Mouse (Mus musculus): Measurements from ENCODE around the gene Pold2. TPM values are rescaled to one million over a fixed set of nuclear protein-coding genes. Genes with fewer than 3 reads are reported as not detected.

Gene Pold2
- 101 and 105 TPM in 2 replicates for polyA plus RNA-seq (2014; fragmentation: Nextera tagmentation; extraction: Ambion mirVana)

DNA sequence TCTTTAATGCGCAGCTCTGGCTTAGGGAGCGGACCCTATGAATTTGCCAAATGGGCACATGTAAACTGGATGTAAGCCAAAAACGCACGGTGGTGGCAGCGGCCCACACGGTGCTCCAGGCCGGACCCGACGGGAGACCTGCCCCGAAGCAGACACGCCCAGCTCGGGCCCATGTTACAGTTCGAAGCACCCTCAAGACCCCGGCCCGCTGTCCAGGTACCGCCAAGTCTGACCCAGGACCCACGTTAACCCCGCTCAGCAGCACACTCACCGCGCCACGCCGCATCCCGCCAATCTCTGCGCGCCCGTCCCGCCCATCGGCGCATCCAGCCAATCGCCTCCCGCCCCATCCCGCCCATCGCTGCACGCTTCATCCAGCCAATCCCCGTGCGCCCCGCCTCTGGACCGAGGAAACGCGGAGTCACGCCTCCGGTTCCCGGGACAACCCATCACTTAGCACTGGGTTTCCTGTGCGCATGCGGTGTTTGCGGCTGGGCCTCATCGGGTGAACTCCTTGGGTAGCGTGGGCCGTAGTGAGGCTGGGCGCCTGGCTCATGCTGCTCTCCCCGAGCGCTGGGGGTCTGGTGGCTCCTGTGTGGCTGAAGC, at the start of gene Pold2:
Gene Pold2 (minus strand): TSS at position 372 of the 606 bp plus-strand sequence.
- Histone ChIP-seq H3K9ac (replicated peaks; ENCODE audit: low read length) (peak within 1 kb of the TSS; percentile 71), H3K27me3 (ENCODE audit: control insufficient read depth, insufficient read depth, low read length) (no peaks in the 10 kb centered on the region), H3K27ac (replicated peaks; ENCODE audit: low read depth, low read length) (peak within 1 kb of the TSS; percentile 78), H3K4me2 (ENCODE audit: low read depth, low read length) (peak within 1 kb of the TSS; percentile 65), H3K9me3 (replicated peaks; ENCODE audit: control insufficient read depth, low read length) (no peaks in the 10 kb centered on the region), H3K4me3 (ENCODE audit: low read depth, low read length) (peak within 1 kb of the TSS; percentile 63), H3K4me1 (ENCODE audit: control insufficient read depth, insufficient read depth, low read length) (peaks cover 5% of the 10 kb centered on the region; the same call in 1 of the 2 replicates), H3K36me3 (replicated peaks; ENCODE audit: control insufficient read depth, insufficient read depth, low read depth, low read length) (peaks cover 5% of the 10 kb centered on the region)
- DNase-seq (ENCODE audit: low spot score) (peak; percentile 99), ATAC-seq (replicated peaks; ENCODE audit: insufficient number of reproducible peaks, low FRiP score, low TSS enrichment, low read depth) (peak; percentile 98)
- WGBS: under 1% methylated on average over 52 of the region's 52 CpGs

- ATAC-seq (replicated peaks; ENCODE audit: insufficient number of reproducible peaks, low FRiP score, low TSS enrichment, low read depth) (no peak), DNase-seq (ENCODE audit: low spot score) (no peak)
- 88% methylated on average over 3 of the region's 3 CpGs for WGBS
- H3K9ac ChIP-seq (replicated peaks; ENCODE audit: low read length): no peak overlapping the region
- no peak overlapping the region for H3K4me2 ChIP-seq (ENCODE audit: low read depth, low read length)
- no peaks in the 10 kb centered on the region for H3K36me3 ChIP-seq (replicated peaks; ENCODE audit: control insufficient read depth, insufficient read depth, low read depth, low read length)
- H3K4me1 ChIP-seq (ENCODE audit: control insufficient read depth, insufficient read depth, low read length): no peaks in the 10 kb centered on the region
- no peak overlapping the region for H3K4me3 ChIP-seq (ENCODE audit: low read depth, low read length)
- no peaks in the 10 kb centered on the region for H3K9me3 ChIP-seq (replicated peaks; ENCODE audit: control insufficient read depth, low read length)
- no peaks in the 10 kb centered on the region for H3K27me3 ChIP-seq (ENCODE audit: control insufficient read depth, insufficient read depth, low read length)
- H3K27ac ChIP-seq (replicated peaks; ENCODE audit: low read depth, low read length): no peak overlapping the region
Measured at GRCm38 (mm10) chr11:5926696-5927220, 48.7 kb upstream of the Pold2 start.

DNA sequence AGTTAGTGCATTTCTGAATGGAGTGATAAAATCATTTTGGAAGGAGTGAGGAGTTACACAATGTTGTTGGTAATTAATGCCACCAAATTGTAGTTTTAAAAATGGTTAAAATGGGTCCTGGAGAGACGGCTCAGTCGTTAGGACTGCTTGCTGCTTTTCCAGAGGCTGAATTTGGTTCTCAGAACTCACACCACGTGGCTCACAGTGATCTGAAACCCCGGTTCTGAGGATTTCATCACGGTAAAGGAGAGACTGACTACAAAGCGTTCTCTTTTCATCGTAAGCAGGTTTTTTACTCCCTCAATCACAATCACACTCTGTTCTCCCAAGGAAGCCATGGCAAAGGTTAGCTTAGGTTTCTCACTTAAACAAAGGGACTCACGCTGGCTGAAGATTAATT, 46.6 kb upstream of the Pold2 start:
- WGBS: 51% methylated on average over 8 of the region's 8 CpGs
- ATAC-seq (replicated peaks; ENCODE audit: insufficient number of reproducible peaks, low FRiP score, low TSS enrichment, low read depth) (no peak), DNase-seq (ENCODE audit: low spot score) (no peak)
- no peaks in the 10 kb centered on the region for H3K27me3 ChIP-seq (ENCODE audit: control insufficient read depth, insufficient read depth, low read length)
- H3K9me3 ChIP-seq (replicated peaks; ENCODE audit: control insufficient read depth, low read length): no peaks in the 10 kb centered on the region
- H3K9ac ChIP-seq (replicated peaks; ENCODE audit: low read length): no peak overlapping the region
- no peak overlapping the region for H3K27ac ChIP-seq (replicated peaks; ENCODE audit: low read depth, low read length)
- no peak overlapping the region for H3K4me2 ChIP-seq (ENCODE audit: low read depth, low read length)
- H3K4me1 ChIP-seq (ENCODE audit: control insufficient read depth, insufficient read depth, low read length): no peaks in the 10 kb centered on the region
- no peak overlapping the region for H3K4me3 ChIP-seq (ENCODE audit: low read depth, low read length)
- no peaks in the 10 kb centered on the region for H3K36me3 ChIP-seq (replicated peaks; ENCODE audit: control insufficient read depth, insufficient read depth, low read depth, low read length)

GRCm38 (mm10) chr11:5920323-5920960, 42.4 kb upstream of the Pold2 start:
- H3K9ac ChIP-seq (replicated peaks; ENCODE audit: low read length): no peak overlapping the region
- no peaks in the 10 kb centered on the region for H3K36me3 ChIP-seq (replicated peaks; ENCODE audit: control insufficient read depth, insufficient read depth, low read depth, low read length)
- H3K4me2 ChIP-seq (ENCODE audit: low read depth, low read length): no peak overlapping the region
- no peaks in the 10 kb centered on the region for H3K4me1 ChIP-seq (ENCODE audit: control insufficient read depth, insufficient read depth, low read length)
- no peak overlapping the region for H3K27ac ChIP-seq (replicated peaks; ENCODE audit: low read depth, low read length)
- DNase-seq (ENCODE audit: low spot score) (no peak), ATAC-seq (replicated peaks; ENCODE audit: insufficient number of reproducible peaks, low FRiP score, low TSS enrichment, low read depth) (no peak)
- WGBS: 34% methylated on average over 17 of the region's 17 CpGs
- H3K27me3 ChIP-seq (ENCODE audit: control insufficient read depth, insufficient read depth, low read length): no peaks in the 10 kb centered on the region
- H3K4me3 ChIP-seq (ENCODE audit: low read depth, low read length): no peak overlapping the region
- no peaks in the 10 kb centered on the region for H3K9me3 ChIP-seq (replicated peaks; ENCODE audit: control insufficient read depth, low read length)

DNA sequence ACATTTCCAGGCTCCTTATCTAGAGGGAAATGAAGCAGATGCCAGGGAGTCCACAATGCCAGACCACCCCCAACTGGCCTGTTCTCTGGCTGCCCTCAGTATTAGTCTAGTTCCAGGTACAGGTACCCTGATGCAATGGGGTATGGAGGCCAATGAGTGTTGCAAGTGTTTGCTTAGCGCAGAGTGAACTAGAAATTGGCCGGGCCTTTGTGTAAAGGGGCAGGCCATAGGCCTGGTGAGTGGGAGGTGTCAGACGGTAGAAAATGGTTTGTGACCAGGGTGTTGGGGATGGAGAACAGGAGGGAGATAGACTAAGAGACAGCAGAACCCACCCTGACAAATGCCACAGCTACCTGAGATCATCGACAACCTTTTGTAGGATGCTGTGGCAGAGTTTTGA, 41.5 kb upstream of the Pold2 start:
- Histone ChIP-seq H3K9ac (replicated peaks; ENCODE audit: low read length) (no peak overlapping the region), H3K27ac (replicated peaks; ENCODE audit: low read depth, low read length) (no peak overlapping the region), H3K9me3 (replicated peaks; ENCODE audit: control insufficient read depth, low read length) (no peaks in the 10 kb centered on the region), H3K36me3 (replicated peaks; ENCODE audit: control insufficient read depth, insufficient read depth, low read depth, low read length) (no peaks in the 10 kb centered on the region), H3K27me3 (ENCODE audit: control insufficient read depth, insufficient read depth, low read length) (no peaks in the 10 kb centered on the region), H3K4me3 (ENCODE audit: low read depth, low read length) (no peak overlapping the region), H3K4me1 (ENCODE audit: control insufficient read depth, insufficient read depth, low read length) (no peaks in the 10 kb centered on the region), H3K4me2 (ENCODE audit: low read depth, low read length) (no peak overlapping the region)
- no peak for ATAC-seq (replicated peaks; ENCODE audit: insufficient number of reproducible peaks, low FRiP score, low TSS enrichment, low read depth)
- WGBS: 93% methylated on average over 4 of the region's 4 CpGs
- no peak for DNase-seq (ENCODE audit: low spot score)

- H3K27ac ChIP-seq (replicated peaks; ENCODE audit: low read depth, low read length): no peak overlapping the region
- no peaks in the 10 kb centered on the region for H3K9me3 ChIP-seq (replicated peaks; ENCODE audit: control insufficient read depth, low read length)
- peak; percentile 30 for DNase-seq (ENCODE audit: low spot score)
- no peak overlapping the region for H3K4me3 ChIP-seq (ENCODE audit: low read depth, low read length)
- ATAC-seq (replicated peaks; ENCODE audit: insufficient number of reproducible peaks, low FRiP score, low TSS enrichment, low read depth): no peak
- no peaks in the 10 kb centered on the region for H3K36me3 ChIP-seq (replicated peaks; ENCODE audit: control insufficient read depth, insufficient read depth, low read depth, low read length)
- H3K4me1 ChIP-seq (ENCODE audit: control insufficient read depth, insufficient read depth, low read length): no peaks in the 10 kb centered on the region
- no peak overlapping the region for H3K9ac ChIP-seq (replicated peaks; ENCODE audit: low read length)
- no peaks in the 10 kb centered on the region for H3K27me3 ChIP-seq (ENCODE audit: control insufficient read depth, insufficient read depth, low read length)
- H3K4me2 ChIP-seq (ENCODE audit: low read depth, low read length): no peak overlapping the region
- WGBS: 57% methylated on average over 2 of the region's 2 CpGs
Measured at GRCm38 (mm10) chr11:5918111-5918510, 40.0 kb upstream of the Pold2 start.

DNA sequence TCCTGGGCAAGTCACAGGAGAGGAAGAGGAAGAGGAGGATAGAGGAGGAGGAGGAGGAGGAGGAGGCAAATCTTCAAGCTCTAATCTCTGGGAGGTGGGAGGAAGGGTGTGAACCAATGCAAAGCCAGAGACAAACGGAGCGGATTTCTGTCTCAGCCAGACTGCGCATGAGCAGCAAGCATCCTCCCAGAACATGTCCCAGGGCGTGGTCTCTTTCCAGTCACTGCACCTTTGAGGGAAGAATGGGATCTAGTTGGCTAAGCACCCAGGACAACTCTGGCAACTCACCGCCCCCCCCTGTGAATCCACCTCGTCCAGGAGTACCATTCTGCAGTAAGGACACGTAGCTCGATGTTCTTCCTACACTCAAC, 38.1 kb upstream of the Pold2 start:
- ATAC-seq (replicated peaks; ENCODE audit: insufficient number of reproducible peaks, low FRiP score, low TSS enrichment, low read depth) (no peak), DNase-seq (ENCODE audit: low spot score) (no peak)
- Histone ChIP-seq H3K9me3 (replicated peaks; ENCODE audit: control insufficient read depth, low read length) (no peaks in the 10 kb centered on the region), H3K9ac (replicated peaks; ENCODE audit: low read length) (no peak overlapping the region), H3K36me3 (replicated peaks; ENCODE audit: control insufficient read depth, insufficient read depth, low read depth, low read length) (no peaks in the 10 kb centered on the region), H3K27ac (replicated peaks; ENCODE audit: low read depth, low read length) (no peak overlapping the region), H3K4me3 (ENCODE audit: low read depth, low read length) (no peak overlapping the region), H3K4me1 (ENCODE audit: control insufficient read depth, insufficient read depth, low read length) (no peaks in the 10 kb centered on the region), H3K4me2 (ENCODE audit: low read depth, low read length) (no peak overlapping the region), H3K27me3 (ENCODE audit: control insufficient read depth, insufficient read depth, low read length) (no peaks in the 10 kb centered on the region)
- WGBS: 77% methylated on average over 8 of the region's 8 CpGs

- no peak overlapping the region for H3K9ac ChIP-seq (replicated peaks; ENCODE audit: low read length)
- no peak overlapping the region for H3K27ac ChIP-seq (replicated peaks; ENCODE audit: low read depth, low read length)
- no peaks in the 10 kb centered on the region for H3K36me3 ChIP-seq (replicated peaks; ENCODE audit: control insufficient read depth, insufficient read depth, low read depth, low read length)
- H3K4me1 ChIP-seq (ENCODE audit: control insufficient read depth, insufficient read depth, low read length): no peaks in the 10 kb centered on the region
- H3K27me3 ChIP-seq (ENCODE audit: control insufficient read depth, insufficient read depth, low read length): no peaks in the 10 kb centered on the region
- DNase-seq (ENCODE audit: low spot score): no peak
- no peak overlapping the region for H3K4me2 ChIP-seq (ENCODE audit: low read depth, low read length)
- ATAC-seq (replicated peaks; ENCODE audit: insufficient number of reproducible peaks, low FRiP score, low TSS enrichment, low read depth): no peak
- no peaks in the 10 kb centered on the region for H3K9me3 ChIP-seq (replicated peaks; ENCODE audit: control insufficient read depth, low read length)
- WGBS: 85% methylated on average over 5 of the region's 5 CpGs
- H3K4me3 ChIP-seq (ENCODE audit: low read depth, low read length): no peak overlapping the region
Measured at GRCm38 (mm10) chr11:5915429-5916177, 37.5 kb upstream of the Pold2 start.

Data from embryonic facial prominence, embryonic 11.5 days (tissue).